Mouse (Mus musculus) lung, postnatal 0 days (tissue): ENCODE data around the gene Csf1.

Experiments
- CTCF ChIP-seq: IDR thresholded peaks from 2 replicates; pipeline ENCODE4 v1.5.1; 2016; ENCODE audit warnings: antibody characterized with exemption, mild to moderate bottlenecking
- EP300 ChIP-seq: IDR thresholded peaks from 2 replicates; pipeline ENCODE4 v1.6.1; 2016; ENCODE audit warnings: antibody characterized with exemption, mild to moderate bottlenecking, control low read depth

DNA sequence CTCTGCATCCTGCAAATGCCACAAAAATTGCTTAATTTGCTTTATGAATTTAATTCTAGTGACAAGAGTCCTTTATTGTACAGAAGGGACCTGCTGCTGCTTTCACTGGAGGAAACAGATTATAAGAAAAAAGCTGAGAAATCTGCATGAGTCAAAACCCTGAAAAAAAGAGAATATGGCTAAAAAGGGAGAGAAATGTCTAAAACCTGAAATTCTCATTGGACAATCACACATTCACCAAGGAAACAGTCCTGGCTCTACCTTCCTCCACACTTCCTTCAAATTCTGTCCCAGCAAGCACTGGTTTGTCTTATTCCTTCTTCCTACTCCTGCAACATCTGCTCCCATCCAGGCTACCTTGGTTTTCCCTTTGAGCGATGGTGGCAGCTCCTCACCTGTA, 44.5 kb upstream of the Csf1 start:
- TF ChIP-seq CTCF: no peak
- TF ChIP-seq EP300: no peak
